Mouse (Mus musculus) G1E (cell line): ENCODE data around the gene Gm20458. TPM values are rescaled to one million over a fixed set of nuclear protein-coding genes. Genes with fewer than 3 reads are reported as not detected.

Experiments used
- ATAC-seq: 2 replicates; pipeline ENCODE4 v1.8.0; 2016; ENCODE audit warnings: mild to moderate bottlenecking; ENCODE audit not compliant: insufficient number of reproducible peaks, poor library complexity, low FRiP score, severe bottlenecking; ENCODE audit errors: extremely low read depth
- DNase-seq: peaks from one replicate; pipeline ENCODE4 v3.0.0; 2012; ENCODE audit warnings: low spot score
- H3K27me3 ChIP-seq: 2 replicates; pipeline ENCODE4 v1.6.1; 2012; ENCODE audit warnings: mild to moderate bottlenecking, low read length, inconsistent platforms; ENCODE audit not compliant: insufficient read depth
- H3K36me3 ChIP-seq: replicated peaks from 2 replicates; pipeline ENCODE3; 2012; ENCODE audit warnings: mild to moderate bottlenecking, inconsistent platforms
- H3K4me1 ChIP-seq: 2 replicates; pipeline ENCODE4 v1.6.1; 2012; ENCODE audit warnings: low read depth, low read length, inconsistent platforms, mixed read lengths; ENCODE audit not compliant: insufficient read depth
- H3K4me3 ChIP-seq: 2 replicates; pipeline ENCODE4 v1.5.1; 2012; ENCODE audit warnings: low read depth, mild to moderate bottlenecking, inconsistent platforms, low read length, moderate library complexity, mixed read lengths
- H3K9me3 ChIP-seq: replicated peaks from 2 replicates; pipeline ENCODE4 v1.6.1; 2012; ENCODE audit warnings: inconsistent platforms
- CTCF ChIP-seq: IDR thresholded peaks from 2 replicates; pipeline ENCODE4 v1.5.1; 2012; ENCODE audit warnings: low read depth, low read length, inconsistent platforms, mixed read lengths
- GATA1 ChIP-seq: IDR thresholded peaks from 2 replicates; pipeline ENCODE4 v1.6.1; 2012; ENCODE audit warnings: borderline replicate concordance, low read length, inconsistent platforms, mixed read lengths
- GATA2 ChIP-seq: IDR thresholded peaks from 2 replicates; pipeline ENCODE4 v1.6.1; 2012; ENCODE audit warnings: low read depth, low read length, inconsistent platforms, borderline replicate concordance
- POLR2AphosphoS5 ChIP-seq: IDR thresholded peaks from 2 replicates; pipeline ENCODE4 v1.6.1; 2012; ENCODE audit warnings: low read depth, low read length, inconsistent platforms; ENCODE audit not compliant: insufficient replicate concordance
- TAL1 ChIP-seq: conservative IDR thresholded peaks from 2 replicates; pipeline ENCODE4 v1.6.1; 2012; ENCODE audit warnings: low read depth, low read length, inconsistent platforms, mixed read lengths
- polyA plus RNA-seq: library from polyadenylated mRNA; stranded (reverse); fragments of >175 nt; gene quantifications from 2 replicates; pipeline ENCODE4 v1.2.3, GENCODE M21; 2012
- total RNA-seq, 2 experiments: library from RNA; stranded (forward) in 1 of 2; stranded (reverse) in 1 of 2; fragments of 200-1000 nt in 1 of 2; fragments of >200 nt in 1 of 2; fragmentation: Nextera tagmentation in 1 of 2; gene quantifications; 2 replicates each; pipeline ENCODE4 v1.2.3; 2014 to 2017

Gene Gm20458
- total and polyA plus RNA-seq, 3 experiments = 5.5 to 13.4 TPM; not detected in 1

GRCm38 (mm10) chr2:164426952-164427351, 33.8 kb upstream of the Gm20458 start:
- ATAC-seq = no peak
- Histone ChIP-seq H3K9me3 (no peaks in the 10 kb centered on the region), H3K36me3 (no peaks in the 10 kb centered on the region), H3K4me1 (no peaks in the 10 kb centered on the region), H3K4me3 (no peak overlapping the region), H3K27me3 (peaks cover 2% of the 10 kb centered on the region; the same call in 1 of the 2 replicates)
- TF ChIP-seq POLR2AphosphoS5 = no peak
- no peak for TF ChIP-seq GATA1
- no peak for TF ChIP-seq TAL1
- DNase-seq = no peak

- no peak for ATAC-seq
- Histone ChIP-seq H3K27me3 (peaks cover 4% of the 10 kb centered on the region), H3K4me1 (no peaks in the 10 kb centered on the region), H3K9me3 (no peaks in the 10 kb centered on the region), H3K4me3 (no peak overlapping the region), H3K36me3 (no peaks in the 10 kb centered on the region)
- DNase-seq = no peak
- TF ChIP-seq GATA1 (no peak), POLR2AphosphoS5 (no peak), GATA2 (no peak), TAL1 (no peak), CTCF (no peak)
Measured at GRCm38 (mm10) chr2:164428451-164428850, 32.3 kb upstream of the Gm20458 start.

DNA sequence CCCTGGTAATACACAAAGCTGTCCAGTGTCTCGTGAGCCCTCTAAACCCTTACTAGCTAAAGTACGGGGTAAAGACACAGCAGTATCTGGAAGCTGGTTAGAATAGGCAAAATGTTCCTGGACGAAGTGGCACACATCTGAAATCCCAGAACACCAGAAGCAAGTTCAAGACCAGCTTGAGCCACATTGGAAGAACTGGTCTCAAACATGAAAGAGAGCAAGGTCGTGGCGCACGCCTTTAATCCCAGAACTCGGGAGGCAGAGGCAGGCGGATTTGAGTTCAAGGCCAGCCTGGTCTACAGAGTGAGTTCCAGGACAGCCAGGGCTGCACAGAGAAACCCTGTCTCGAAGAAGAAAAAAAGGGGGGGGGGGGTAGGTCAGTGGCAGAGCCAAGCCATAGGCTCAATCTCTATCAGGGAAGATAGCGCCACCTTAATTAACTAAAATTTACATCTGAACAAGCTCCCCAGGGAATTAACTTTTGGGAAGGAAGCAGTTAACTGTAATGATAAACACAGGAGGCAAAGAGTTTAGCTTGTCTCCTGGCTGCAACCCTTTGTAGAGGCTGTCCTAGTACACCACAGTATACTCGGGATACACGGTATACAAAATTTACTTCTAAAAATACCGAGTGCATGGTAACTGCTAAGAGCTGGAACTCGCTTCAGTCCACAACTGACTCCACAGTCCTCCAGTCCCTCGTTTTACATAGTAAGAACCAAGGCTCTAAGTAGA, 30.7 kb upstream of the Gm20458 start:
- Histone ChIP-seq H3K4me3 (no peak overlapping the region), H3K27me3 (peaks cover 4% of the 10 kb centered on the region), H3K4me1 (no peaks in the 10 kb centered on the region), H3K9me3 (no peaks in the 10 kb centered on the region), H3K36me3 (no peaks in the 10 kb centered on the region)
- DNase-seq (no peak), ATAC-seq (no peak)
- TF ChIP-seq CTCF (no peak), TAL1 (no peak), GATA2 (no peak), POLR2AphosphoS5 (no peak), GATA1 (no peak)

GRCm38 (mm10) chr2:164430697-164431096, 30.1 kb upstream of the Gm20458 start:
- ATAC-seq (no peak), DNase-seq (no peak)
- H3K4me3 ChIP-seq = no peak overlapping the region
- TF ChIP-seq GATA1 (no peak), POLR2AphosphoS5 (no peak), TAL1 (no peak), GATA2 (no peak), CTCF (no peak)
- H3K4me1 ChIP-seq = no peaks in the 10 kb centered on the region
- no peaks in the 10 kb centered on the region for H3K9me3 ChIP-seq
- H3K27me3 ChIP-seq = peaks cover 5% of the 10 kb centered on the region
- no peaks in the 10 kb centered on the region for H3K36me3 ChIP-seq

DNA sequence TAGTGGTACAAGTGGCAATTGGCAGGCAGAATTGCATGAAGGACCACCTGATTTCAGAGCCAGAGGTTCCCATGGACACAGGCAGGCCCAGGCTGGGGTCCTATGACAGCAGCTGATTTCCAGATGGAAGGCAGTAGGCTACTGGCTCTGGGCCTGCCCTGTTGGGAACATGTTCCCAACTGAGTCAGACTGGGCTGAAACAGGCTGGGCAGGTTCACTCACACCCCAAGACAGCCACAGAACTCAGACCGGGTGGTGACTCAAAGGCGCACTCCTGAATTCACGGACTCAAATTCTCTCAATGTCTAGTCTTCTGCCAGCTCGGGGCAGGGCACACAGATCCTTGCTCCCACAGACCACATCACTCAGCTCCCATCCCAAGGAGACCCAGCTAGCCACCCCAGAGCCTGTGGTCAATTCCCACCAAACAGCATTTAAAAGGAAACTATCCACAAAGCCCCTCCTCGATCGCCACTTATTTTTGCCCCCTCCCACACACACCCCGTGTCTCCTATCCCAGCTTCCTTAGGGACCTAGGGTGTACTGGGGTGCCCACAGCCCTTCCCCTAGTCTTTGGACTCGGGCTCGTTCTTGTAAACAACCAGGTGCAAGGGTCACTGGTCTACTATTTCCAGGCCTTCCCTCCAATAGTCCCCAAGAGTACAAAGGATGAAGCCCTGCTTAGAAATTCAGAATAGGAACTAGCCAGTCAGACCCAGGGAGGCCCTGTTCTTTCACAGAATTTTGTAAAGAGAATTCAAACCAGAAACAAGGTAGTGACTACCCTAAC, 28.9 kb upstream of the Gm20458 start:
- Histone ChIP-seq H3K9me3 (no peaks in the 10 kb centered on the region), H3K4me1 (no peaks in the 10 kb centered on the region), H3K27me3 (peaks cover 12% of the 10 kb centered on the region), H3K4me3 (no peak overlapping the region), H3K36me3 (no peaks in the 10 kb centered on the region)
- no peak for DNase-seq
- ATAC-seq = no peak
- TF ChIP-seq CTCF (no peak), GATA1 (no peak), GATA2 (no peak), POLR2AphosphoS5 (no peak), TAL1 (no peak)

DNA sequence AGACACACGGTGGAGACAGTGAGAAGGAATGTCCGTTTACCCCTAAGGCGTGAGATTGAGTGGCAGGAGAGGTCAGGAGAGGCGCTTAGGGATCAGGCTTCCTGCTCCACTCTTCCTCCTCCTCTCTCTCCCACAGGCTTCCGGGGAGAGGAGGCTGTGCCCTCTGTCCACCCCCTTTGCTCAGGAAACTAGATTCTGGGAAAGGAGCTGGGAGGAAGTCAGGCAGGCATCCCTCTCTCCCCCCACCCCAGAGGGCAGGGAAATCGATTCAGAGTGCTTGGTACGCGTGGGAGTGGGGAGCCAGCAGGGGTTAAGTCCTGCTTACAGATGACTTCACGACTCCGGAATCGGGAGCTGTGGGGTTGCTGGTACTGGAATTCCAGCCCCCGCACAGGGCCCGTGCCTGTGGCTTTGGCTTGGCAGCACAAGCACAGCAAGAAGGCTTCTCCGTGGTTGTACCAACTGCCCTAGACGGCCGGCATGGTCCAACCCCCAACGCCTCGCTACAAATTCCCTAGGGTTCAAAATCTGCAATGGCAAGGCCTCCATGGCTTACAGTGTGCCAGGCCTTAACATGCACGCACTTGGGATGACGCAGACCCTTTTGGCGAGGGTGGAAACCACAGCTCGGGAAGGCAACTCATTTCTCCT, 28.1 kb upstream of the Gm20458 start:
- ATAC-seq = no peak
- no peak for DNase-seq
- Histone ChIP-seq H3K4me1 (no peaks in the 10 kb centered on the region), H3K27me3 (peaks cover 13% of the 10 kb centered on the region), H3K9me3 (no peaks in the 10 kb centered on the region), H3K4me3 (no peak overlapping the region), H3K36me3 (no peaks in the 10 kb centered on the region)
- TF ChIP-seq TAL1 = no peak
- no peak for TF ChIP-seq POLR2AphosphoS5
- no peak for TF ChIP-seq CTCF
- TF ChIP-seq GATA1 = no peak
- no peak for TF ChIP-seq GATA2
